Mouse (Mus musculus): ENCODE data around the gene Cct8l1. TPM values are rescaled to one million over a fixed set of nuclear protein-coding genes. Genes with fewer than 3 reads are reported as not detected.

Gene Cct8l1
- polyA plus RNA-seq, 1 experiment from 2014 or later: 0.09 TPM

- no peak for TF ChIP-seq CTCF (IDR thresholded peaks at IDR 0.05; ENCODE audit: low read depth)
- Histone ChIP-seq H3K4me3 (ENCODE audit: low read depth, low read length) (no peak overlapping the region), H3K4me1 (replicated peaks; ENCODE audit: control insufficient read depth, insufficient read depth, low read length) (no peaks in the 10 kb centered on the region), H3K9ac (ENCODE audit: low read depth, low read length) (no peak overlapping the region), H3K9me3 (ENCODE audit: control insufficient read depth) (no peaks in the 10 kb centered on the region), H3K36me3 (ENCODE audit: control insufficient read depth, insufficient read depth) (no peaks in the 10 kb centered on the region), H3K27me3 (replicated peaks; ENCODE audit: control insufficient read depth, insufficient read depth, low read length) (no peaks in the 10 kb centered on the region), H3K27ac (ENCODE audit: low read depth, low read length) (no peak overlapping the region), H3K4me2 (replicated peaks; ENCODE audit: low read depth) (no peak overlapping the region)
- no peak for ATAC-seq
- WGBS: 93% methylated on average over 5 of the region's 5 CpGs
Observed at GRCm38 (mm10) chr5:25506041-25506440, 9.8 kb upstream of the Cct8l1 start.

- no peaks in the 10 kb centered on the region for H3K9me3 ChIP-seq (ENCODE audit: control insufficient read depth)
- no peak overlapping the region for H3K4me2 ChIP-seq (replicated peaks; ENCODE audit: low read depth)
- no peaks in the 10 kb centered on the region for H3K27me3 ChIP-seq (replicated peaks; ENCODE audit: control insufficient read depth, insufficient read depth, low read length)
- H3K4me1 ChIP-seq (replicated peaks; ENCODE audit: control insufficient read depth, insufficient read depth, low read length): no peaks in the 10 kb centered on the region
- no peak overlapping the region for H3K9ac ChIP-seq (ENCODE audit: low read depth, low read length)
- H3K27ac ChIP-seq (ENCODE audit: low read depth, low read length): no peak overlapping the region
- no peaks in the 10 kb centered on the region for H3K36me3 ChIP-seq (ENCODE audit: control insufficient read depth, insufficient read depth)
- TF ChIP-seq CTCF (IDR thresholded peaks at IDR 0.05; ENCODE audit: low read depth): no peak
- ATAC-seq: no peak
- no peak overlapping the region for H3K4me3 ChIP-seq (ENCODE audit: low read depth, low read length)
- 92% methylated on average over 11 of the region's 11 CpGs for WGBS
Observed at GRCm38 (mm10) chr5:25516301-25516895, 531 bp downstream of the Cct8l1 start.

DNA sequence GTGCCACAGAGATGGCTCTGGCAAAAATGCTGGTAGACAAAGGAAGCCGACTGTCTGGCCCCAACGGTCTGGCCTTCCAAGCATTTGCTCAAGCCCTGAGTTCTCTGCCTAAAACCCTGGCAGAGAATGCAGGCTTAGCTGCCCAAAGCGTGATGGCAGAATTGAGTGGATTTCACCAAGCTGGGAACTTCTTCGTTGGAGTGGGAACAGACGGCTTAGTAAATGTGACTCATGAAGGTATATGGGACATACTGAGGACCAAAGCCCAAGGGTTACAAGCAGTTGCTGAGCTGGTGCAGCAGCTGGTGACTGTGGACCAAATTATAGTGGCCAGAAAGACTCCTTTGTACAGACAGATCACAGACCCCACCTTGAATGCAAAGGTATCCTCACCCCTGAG, 1.7 kb downstream of the Cct8l1 start:
- Histone ChIP-seq H3K36me3 (ENCODE audit: control insufficient read depth, insufficient read depth) (no peaks in the 10 kb centered on the region), H3K9me3 (ENCODE audit: control insufficient read depth) (no peaks in the 10 kb centered on the region), H3K27me3 (replicated peaks; ENCODE audit: control insufficient read depth, insufficient read depth, low read length) (no peaks in the 10 kb centered on the region), H3K4me2 (replicated peaks; ENCODE audit: low read depth) (no peak overlapping the region), H3K9ac (ENCODE audit: low read depth, low read length) (no peak overlapping the region), H3K4me1 (replicated peaks; ENCODE audit: control insufficient read depth, insufficient read depth, low read length) (no peaks in the 10 kb centered on the region), H3K4me3 (ENCODE audit: low read depth, low read length) (no peak overlapping the region), H3K27ac (ENCODE audit: low read depth, low read length) (no peak overlapping the region)
- WGBS: 83% methylated on average over 5 of the region's 5 CpGs
- no peak for TF ChIP-seq CTCF (IDR thresholded peaks at IDR 0.05; ENCODE audit: low read depth)
- no peak for ATAC-seq

DNA sequence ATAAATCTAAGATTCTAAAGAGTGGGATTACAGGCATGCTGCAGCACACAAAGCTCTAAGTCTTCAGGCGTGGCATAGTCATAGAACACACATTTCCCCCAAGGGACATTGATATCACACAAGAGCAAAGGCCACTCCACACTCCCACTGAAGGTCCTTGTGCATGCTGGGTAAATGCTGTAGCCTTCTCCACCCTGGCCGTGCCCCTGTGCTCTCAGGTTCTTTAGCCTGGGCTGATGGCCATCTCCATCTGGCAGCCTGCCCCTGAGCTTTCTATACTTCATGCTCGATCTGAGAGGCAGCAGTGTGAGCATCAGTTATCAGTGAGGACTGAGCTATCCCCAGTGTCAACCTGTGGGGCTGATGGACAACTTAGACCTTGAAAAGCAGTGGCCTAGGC, 4.0 kb downstream of the Cct8l1 start:
- no peak for TF ChIP-seq CTCF (IDR thresholded peaks at IDR 0.05; ENCODE audit: low read depth)
- H3K9ac ChIP-seq (ENCODE audit: low read depth, low read length): no peak overlapping the region
- H3K9me3 ChIP-seq (ENCODE audit: control insufficient read depth): no peaks in the 10 kb centered on the region
- ATAC-seq: peak; percentile 51; the same call in 1 of the 2 replicates
- no peaks in the 10 kb centered on the region for H3K36me3 ChIP-seq (ENCODE audit: control insufficient read depth, insufficient read depth)
- H3K27ac ChIP-seq (ENCODE audit: low read depth, low read length): no peak overlapping the region
- 46% methylated on average over 3 of the region's 3 CpGs for WGBS
- no peak overlapping the region for H3K4me2 ChIP-seq (replicated peaks; ENCODE audit: low read depth)
- H3K4me3 ChIP-seq (ENCODE audit: low read depth, low read length): no peak overlapping the region
- no peaks in the 10 kb centered on the region for H3K4me1 ChIP-seq (replicated peaks; ENCODE audit: control insufficient read depth, insufficient read depth, low read length)
- no peaks in the 10 kb centered on the region for H3K27me3 ChIP-seq (replicated peaks; ENCODE audit: control insufficient read depth, insufficient read depth, low read length)

DNA sequence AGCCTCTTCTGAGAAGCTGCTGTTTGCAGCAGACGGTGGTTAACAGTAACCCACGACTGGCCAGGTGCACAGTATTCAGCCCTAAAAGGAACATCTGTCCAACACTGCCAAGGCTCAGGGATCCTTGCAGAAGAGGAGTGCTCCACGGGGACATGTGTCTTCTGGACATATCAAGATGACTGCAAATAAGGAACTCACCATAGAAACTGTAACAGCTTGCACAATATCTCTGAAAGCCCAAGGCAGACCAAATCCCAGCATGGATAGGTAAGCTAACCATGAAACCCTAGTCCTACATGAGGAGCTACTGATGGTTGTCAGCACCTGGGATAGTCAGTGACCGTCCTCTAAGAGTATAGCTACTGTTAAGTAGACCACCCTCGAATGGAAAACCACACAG, 5.6 kb downstream of the Cct8l1 start:
- no peak for TF ChIP-seq CTCF (IDR thresholded peaks at IDR 0.05; ENCODE audit: low read depth)
- Histone ChIP-seq H3K36me3 (ENCODE audit: control insufficient read depth, insufficient read depth) (no peaks in the 10 kb centered on the region), H3K4me2 (replicated peaks; ENCODE audit: low read depth) (no peak overlapping the region), H3K27me3 (replicated peaks; ENCODE audit: control insufficient read depth, insufficient read depth, low read length) (no peaks in the 10 kb centered on the region), H3K4me3 (ENCODE audit: low read depth, low read length) (no peak overlapping the region), H3K27ac (ENCODE audit: low read depth, low read length) (no peak overlapping the region), H3K4me1 (replicated peaks; ENCODE audit: control insufficient read depth, insufficient read depth, low read length) (peaks cover 4% of the 10 kb centered on the region; the same call in 1 of the 2 replicates), H3K9ac (ENCODE audit: low read depth, low read length) (no peak overlapping the region), H3K9me3 (ENCODE audit: control insufficient read depth) (no peaks in the 10 kb centered on the region)
- 70% methylated on average over 5 of the region's 5 CpGs for WGBS
- no peak for ATAC-seq

GRCm38 (mm10) chr5:25526116-25526515, 10.2 kb downstream of the Cct8l1 start:
- Histone ChIP-seq H3K4me2 (replicated peaks; ENCODE audit: low read depth) (peak overlapping the region; percentile 27; the same call in 1 of the 2 replicates), H3K4me1 (replicated peaks; ENCODE audit: control insufficient read depth, insufficient read depth, low read length) (peaks cover 15% of the 10 kb centered on the region), H3K36me3 (ENCODE audit: control insufficient read depth, insufficient read depth) (no peaks in the 10 kb centered on the region), H3K9ac (ENCODE audit: low read depth, low read length) (no peak overlapping the region), H3K9me3 (ENCODE audit: control insufficient read depth) (no peaks in the 10 kb centered on the region), H3K4me3 (ENCODE audit: low read depth, low read length) (no peak overlapping the region), H3K27ac (ENCODE audit: low read depth, low read length) (peak overlapping the region; percentile 46; the same call in 1 of the 2 replicates), H3K27me3 (replicated peaks; ENCODE audit: control insufficient read depth, insufficient read depth, low read length) (no peaks in the 10 kb centered on the region)
- peak; percentile 33 for TF ChIP-seq CTCF (IDR thresholded peaks at IDR 0.05; ENCODE audit: low read depth)
- WGBS: 17% methylated on average over 5 of the region's 5 CpGs
- ATAC-seq: peak; percentile 14; the same call in 1 of the 2 replicates
